Mouse (Mus musculus): ENCODE measurements around the gene Sirpb1b.
"Not testable (repeated sequence)": the region's sequence is repeated elsewhere in the genome, so short reads cannot be mapped to it uniquely, and the experiment has no call there.

GRCm38 (mm10) chr3:15576466-15576865 lies 1.6 kb upstream of the Sirpb1b start:
- not testable (repeated sequence) for TF ChIP-seq GATA1 (IDR thresholded peaks at IDR 0.05; ENCODE audit: borderline replicate concordance, low read length); FLI1 (IDR thresholded peaks at IDR 0.05; ENCODE audit: low read length)
